ENCODE assay signal across 13 mouse cellular contexts in genomic region chr2:50175709-50176108, GRCm38 (mm10).
A peak's percentile ranks its signal among the peaks of the same experiment; 100 is the strongest.
DNase-seq lines count a peak whose midpoint lies in the region; ATAC-seq lines count a peak whose summit lies in the region.
"Had no signal": no experiment of that assay in that cellular context is flagged by ENCODE, and none has a peak within 500 bp of the region (broad histone marks: within the 10 kb centered on the region; RNA-seq: fewer than 3 reads in every experiment).

No protein-coding gene starts in this region.

- 14% methylated on average over 4 of the region's 4 CpGs for WGBS in heart, embryonic 10.5 days
- WGBS in embryonic facial prominence, embryonic 11.5 days = 41% methylated on average over 4 of the region's 4 CpGs
- 25% methylated on average over 4 of the region's 4 CpGs for WGBS in stomach, embryonic 14.5 days
- 71% methylated on average over 4 of the region's 4 CpGs for WGBS in forebrain, embryonic 16.5 days

- no peak overlapping the region for H3K9ac ChIP-seq in embryonic facial prominence, embryonic 11.5 days (replicated peaks; ENCODE audit: low read length)
- H3K9ac ChIP-seq in stomach, embryonic 14.5 days (replicated peaks; ENCODE audit: low read depth, low read length) = no peak overlapping the region
- no peak overlapping the region for H3K9ac ChIP-seq in forebrain, embryonic 16.5 days (replicated peaks; ENCODE audit: low read depth, low read length)
- H3K9ac ChIP-seq: hindbrain, embryonic 15.5 days; liver, embryonic 14.5 days had no signal

- H3K4me1 ChIP-seq in heart, embryonic 10.5 days = peaks cover 16% of the 10 kb centered on the region
- no peaks in the 10 kb centered on the region; the same call in 1 of the 2 replicates for H3K4me1 ChIP-seq in embryonic facial prominence, embryonic 11.5 days (ENCODE audit: control insufficient read depth, insufficient read depth, low read length)
- H3K4me1 ChIP-seq in stomach, embryonic 14.5 days (ENCODE audit: control insufficient read depth, insufficient read depth, low read length) = peaks cover 9% of the 10 kb centered on the region; the same call in 1 of the 2 replicates
- peaks cover 3% of the 10 kb centered on the region; the same call in 1 of the 2 replicates for H3K4me1 ChIP-seq in forebrain, embryonic 16.5 days (replicated peaks; ENCODE audit: control insufficient read depth, insufficient read depth, low read length)
- H3K4me1 ChIP-seq: hindbrain, embryonic 15.5 days; megakaryocyte, embryonic 14.5 days had no signal

- DNase-seq in heart, embryonic 10.5 days (ENCODE audit: low spot score) = peak; percentile 78
- DNase-seq in heart, postnatal 4 days = no peak
- DNase-seq in kidney, adult 11 months = peak; percentile 9
- DNase-seq in kidney, postnatal 10 days = no peak
- DNase-seq in embryonic facial prominence, embryonic 11.5 days (ENCODE audit: low spot score) = peak; percentile 46
- no peak for DNase-seq in testis, postnatal 10 days (ENCODE audit: low spot score)
- DNase-seq: gastrocnemius, postnatal 36 days had no signal

- H3K27me3 ChIP-seq in heart, embryonic 10.5 days (ENCODE audit: insufficient read depth, poor library complexity, severe bottlenecking) = no peaks in the 10 kb centered on the region
- no peaks in the 10 kb centered on the region for H3K27me3 ChIP-seq in embryonic facial prominence, embryonic 11.5 days (ENCODE audit: control insufficient read depth, insufficient read depth, low read length)
- H3K27me3 ChIP-seq in stomach, embryonic 14.5 days (ENCODE audit: control insufficient read depth, insufficient read depth, low read length) = no peaks in the 10 kb centered on the region
- H3K27me3 ChIP-seq in forebrain, embryonic 16.5 days (replicated peaks; ENCODE audit: control insufficient read depth, insufficient read depth, low read length) = no peaks in the 10 kb centered on the region
- H3K27me3 ChIP-seq: hindbrain, embryonic 15.5 days; megakaryocyte, embryonic 14.5 days; Patski had no signal

- H3K4me3 ChIP-seq in heart, embryonic 10.5 days = no peak overlapping the region
- no peak overlapping the region for H3K4me3 ChIP-seq in embryonic facial prominence, embryonic 11.5 days (ENCODE audit: low read depth, low read length)
- no peak overlapping the region for H3K4me3 ChIP-seq in stomach, embryonic 14.5 days (ENCODE audit: low read depth, low read length)
- H3K4me3 ChIP-seq in forebrain, embryonic 16.5 days (replicated peaks; ENCODE audit: low read length) = no peak overlapping the region
- H3K4me3 ChIP-seq: hindbrain, embryonic 15.5 days; megakaryocyte, embryonic 14.5 days had no signal

- H3K27ac ChIP-seq in heart, embryonic 10.5 days = peak overlapping the region; percentile 62
- no peak overlapping the region for H3K27ac ChIP-seq in embryonic facial prominence, embryonic 11.5 days (replicated peaks; ENCODE audit: low read depth, low read length)
- peak overlapping the region; percentile 21; the same call in 1 of the 2 replicates for H3K27ac ChIP-seq in stomach, embryonic 14.5 days (ENCODE audit: low read length)
- H3K27ac ChIP-seq in forebrain, embryonic 16.5 days (ENCODE audit: low read length) = no peak overlapping the region
- H3K27ac ChIP-seq: hindbrain, embryonic 15.5 days; liver, embryonic 14.5 days had no signal

- H3K4me2 ChIP-seq in embryonic facial prominence, embryonic 11.5 days (ENCODE audit: low read depth, low read length) = no peak overlapping the region
- H3K4me2 ChIP-seq in stomach, embryonic 14.5 days (replicated peaks; ENCODE audit: low read depth, low read length) = no peak overlapping the region
- H3K4me2 ChIP-seq in forebrain, embryonic 16.5 days (ENCODE audit: low read length) = no peak overlapping the region
- H3K4me2 ChIP-seq: hindbrain, embryonic 15.5 days had no signal

- H3K36me3 ChIP-seq in heart, embryonic 10.5 days = no peaks in the 10 kb centered on the region
- H3K36me3 ChIP-seq in embryonic facial prominence, embryonic 11.5 days (replicated peaks; ENCODE audit: control insufficient read depth, insufficient read depth, low read depth, low read length) = no peaks in the 10 kb centered on the region
- H3K36me3 ChIP-seq in stomach, embryonic 14.5 days (ENCODE audit: control insufficient read depth, insufficient read depth, low read length) = no peaks in the 10 kb centered on the region
- no peaks in the 10 kb centered on the region for H3K36me3 ChIP-seq in forebrain, embryonic 16.5 days (ENCODE audit: control insufficient read depth, insufficient read depth)
- H3K36me3 ChIP-seq: hindbrain, embryonic 15.5 days had no signal

- ATAC-seq in embryonic facial prominence, embryonic 11.5 days (replicated peaks; ENCODE audit: insufficient number of reproducible peaks, low FRiP score, low TSS enrichment, low read depth) = peak; percentile 47; the same call in 1 of the 2 replicates
- ATAC-seq in stomach, embryonic 14.5 days (ENCODE audit: insufficient number of reproducible peaks, insufficient read depth, low FRiP score, low read depth) = peak; percentile 63; the same call in 1 of the 2 replicates
- ATAC-seq in forebrain, embryonic 16.5 days = no peak
- ATAC-seq: Patski had no signal

- H3K9me3 ChIP-seq in heart, embryonic 10.5 days = no peaks in the 10 kb centered on the region
- no peaks in the 10 kb centered on the region for H3K9me3 ChIP-seq in embryonic facial prominence, embryonic 11.5 days (replicated peaks; ENCODE audit: control insufficient read depth, low read length)
- H3K9me3 ChIP-seq in stomach, embryonic 14.5 days (ENCODE audit: control insufficient read depth, low read depth, low read length) = no peaks in the 10 kb centered on the region
- no peaks in the 10 kb centered on the region for H3K9me3 ChIP-seq in forebrain, embryonic 16.5 days (ENCODE audit: control insufficient read depth, low read length)
- H3K9me3 ChIP-seq: hindbrain, embryonic 15.5 days had no signal

Comparison
In these comparisons a context has a peak if more than half of its experiments do, and no peak if none do; other contexts are left out.
1. DNase-seq: peak in heart, embryonic 10.5 days (single experiment), kidney, adult 11 months (single experiment) and embryonic facial prominence, embryonic 11.5 days (single experiment); none in heart, postnatal 4 days (single experiment), kidney, postnatal 10 days (single experiment) and testis, postnatal 10 days (single experiment).
2. H3K27ac ChIP-seq: peak in heart, embryonic 10.5 days (single experiment) and stomach, embryonic 14.5 days (single experiment); none in embryonic facial prominence, embryonic 11.5 days (single experiment) and forebrain, embryonic 16.5 days (single experiment).